Mouse (Mus musculus): ENCODE results near the gene Tcea3.

DNA sequence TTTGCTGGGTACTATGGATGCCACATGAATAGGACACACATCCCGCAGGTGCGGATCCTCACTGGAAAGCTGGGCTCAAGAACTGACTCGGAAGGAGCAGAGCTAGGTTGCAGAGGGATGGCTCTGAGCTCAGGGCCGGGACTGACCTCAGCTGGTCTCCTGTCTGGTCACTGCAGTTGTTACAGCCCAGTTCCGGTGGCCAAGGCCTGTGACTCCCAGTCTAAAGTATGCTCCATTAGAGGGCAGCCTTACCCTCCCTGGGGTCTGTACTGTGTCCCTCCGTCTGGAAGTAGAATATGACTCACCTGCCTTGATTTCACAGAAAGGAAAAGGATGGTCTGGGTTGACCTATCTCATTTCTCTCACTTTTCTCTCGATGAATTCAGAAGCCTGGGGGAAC lies 3.3 kb upstream of the Tcea3 start:
- no peak for TF ChIP-seq EP300 (IDR thresholded peaks at IDR 0.05)
- TF ChIP-seq CTCF (IDR thresholded peaks at IDR 0.05) = no peak

Data from lung, postnatal 0 days (tissue).